Mouse (Mus musculus): ENCODE measurements at regions not wholly inside any gene's neighbourhood (a gene's known extent, or its start where the extent isn't known, plus 50 kb on each side); places are given as distances from the start of the nearest gene placed in this dataset.
"Not testable (repeated sequence)": the region's sequence is repeated elsewhere in the genome, so short reads cannot be mapped to it uniquely, and the experiment has no call there.

- in situ Hi-C loops (cut with MboI; ENCODE audit: unreplicated experiment in 2 of 2): no loop called here
Measured at GRCm38 (mm10) chr8:39833251-39833650, 841.6 kb upstream of the Adam24 start.

- in situ Hi-C loops (cut with MboI; ENCODE audit: unreplicated experiment in 2 of 2): no loop called here
Measured at GRCm38 (mm10) chr8:39846854-39847253, 828.0 kb upstream of the Adam24 start.

GRCm38 (mm10) chr8:39862544-39862943 is 812.3 kb upstream of the Adam24 start:
- in situ Hi-C loops (cut with MboI; ENCODE audit: unreplicated experiment in 2 of 2): no loop called here

GRCm38 (mm10) chr8:39902251-39902650 is 772.6 kb upstream of the Adam24 start:
- in situ Hi-C loops (cut with MboI; ENCODE audit: unreplicated experiment in 2 of 2): no loop called here

GRCm38 (mm10) chr8:39912926-39913325 is 762.0 kb upstream of the Adam24 start:
- in situ Hi-C loops (cut with MboI; ENCODE audit: unreplicated experiment in 2 of 2): no loop called here

GRCm38 (mm10) chr8:39921336-39921735 is 753.5 kb upstream of the Adam24 start:
- in situ Hi-C loops (cut with MboI; ENCODE audit: unreplicated experiment in 2 of 2): no loop called here

DNA sequence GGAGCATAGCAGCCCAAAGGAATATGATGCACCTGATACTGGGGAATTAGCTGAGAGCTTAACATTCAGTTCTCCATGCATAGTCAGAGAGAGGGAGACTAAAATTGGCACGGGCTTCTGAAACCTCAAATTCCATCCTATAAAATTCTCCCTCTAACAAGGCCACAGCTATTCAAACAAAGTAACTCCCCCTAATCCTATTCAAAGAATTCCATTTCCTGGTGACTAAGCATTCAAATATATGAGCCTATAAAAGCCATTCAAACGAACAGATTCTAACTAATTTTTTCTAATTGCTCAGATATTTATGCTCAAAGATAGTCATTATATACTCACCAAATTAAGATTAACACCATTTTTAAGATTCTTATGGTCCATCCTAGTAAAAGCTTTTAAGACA is 751.1 kb upstream of the Adam24 start:
- in situ Hi-C loops (cut with MboI; ENCODE audit: unreplicated experiment in 2 of 2): no loop called here

- in situ Hi-C loops (cut with MboI; ENCODE audit: unreplicated experiment in 2 of 2): no loop called here
Measured at GRCm38 (mm10) chr8:39950178-39950896, 724.5 kb upstream of the Adam24 start.

DNA sequence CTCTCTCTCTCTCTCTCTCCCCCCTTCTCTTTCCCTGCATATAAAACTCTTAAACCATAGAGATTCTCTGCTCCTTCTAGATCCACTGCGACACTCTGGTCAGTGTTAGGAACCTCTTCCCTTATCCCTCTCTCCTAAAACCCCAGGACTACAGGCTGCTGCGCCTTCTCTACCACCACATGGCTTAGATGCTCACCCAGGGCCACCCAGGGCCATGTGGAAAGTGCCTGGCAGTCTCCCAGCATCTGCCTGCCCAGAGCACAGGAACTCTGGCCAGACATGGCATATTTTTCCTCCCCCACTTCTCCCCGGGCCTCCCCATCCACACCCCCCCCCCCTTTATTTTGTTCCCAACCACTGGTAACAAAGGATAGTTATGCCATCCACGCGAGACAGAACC is 720.4 kb upstream of the Adam24 start:
- in situ Hi-C loops (cut with MboI; ENCODE audit: unreplicated experiment in 2 of 2): no loop called here

DNA sequence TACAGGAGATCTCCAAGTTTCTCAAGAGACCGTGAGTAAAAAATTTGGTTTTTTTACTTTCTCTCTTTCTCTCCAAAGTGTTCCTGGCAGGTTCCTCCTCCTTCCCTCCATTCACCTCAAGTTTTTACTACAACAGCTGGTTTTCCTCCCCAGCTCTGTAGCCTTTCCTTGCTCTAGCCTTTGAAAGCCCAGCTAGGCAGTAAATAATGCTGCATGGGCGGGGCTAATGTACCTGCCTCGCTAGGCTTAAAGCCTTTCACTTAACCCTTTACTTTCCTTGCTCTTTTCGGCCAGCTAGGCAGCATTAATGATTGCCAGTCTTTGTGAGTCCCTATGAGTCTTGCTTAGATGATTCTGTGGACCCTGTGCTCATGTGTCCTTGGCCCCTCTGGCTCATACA is 720.0 kb upstream of the Adam24 start:
- in situ Hi-C loops (cut with MboI; ENCODE audit: unreplicated experiment in 2 of 2): no loop called here

DNA sequence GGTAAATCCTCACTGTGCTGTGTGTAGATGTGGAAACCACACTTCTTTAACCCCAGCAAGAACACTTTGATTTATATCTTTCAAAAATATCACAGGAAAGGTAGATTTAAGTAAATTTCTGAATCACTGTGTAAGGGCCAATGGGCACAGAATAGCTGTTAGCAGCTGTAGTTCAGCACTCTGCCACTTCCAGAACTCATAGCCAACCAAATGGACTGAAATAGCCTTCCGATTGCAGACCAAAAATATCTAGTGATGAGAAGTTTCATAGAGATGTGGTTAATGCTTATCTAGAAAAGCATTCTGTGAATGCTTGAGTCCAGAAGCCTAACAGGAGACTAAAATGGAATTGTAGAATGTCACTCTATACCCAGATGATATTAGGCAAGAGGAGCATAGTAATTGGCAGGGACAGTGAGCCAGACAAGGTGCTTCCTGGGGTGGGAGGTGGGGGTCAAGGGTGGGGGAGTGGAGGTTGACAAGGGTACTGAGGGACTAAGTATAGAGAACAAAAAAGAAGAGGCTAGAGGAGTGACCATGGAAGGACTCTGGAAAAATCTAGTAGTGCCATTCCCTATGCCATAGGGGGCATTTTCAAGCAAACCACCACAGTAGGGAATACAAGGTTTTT is 669.6 kb upstream of the Adam24 start:
- in situ Hi-C loops (cut with MboI; ENCODE audit: unreplicated experiment in 2 of 2): no loop called here

DNA sequence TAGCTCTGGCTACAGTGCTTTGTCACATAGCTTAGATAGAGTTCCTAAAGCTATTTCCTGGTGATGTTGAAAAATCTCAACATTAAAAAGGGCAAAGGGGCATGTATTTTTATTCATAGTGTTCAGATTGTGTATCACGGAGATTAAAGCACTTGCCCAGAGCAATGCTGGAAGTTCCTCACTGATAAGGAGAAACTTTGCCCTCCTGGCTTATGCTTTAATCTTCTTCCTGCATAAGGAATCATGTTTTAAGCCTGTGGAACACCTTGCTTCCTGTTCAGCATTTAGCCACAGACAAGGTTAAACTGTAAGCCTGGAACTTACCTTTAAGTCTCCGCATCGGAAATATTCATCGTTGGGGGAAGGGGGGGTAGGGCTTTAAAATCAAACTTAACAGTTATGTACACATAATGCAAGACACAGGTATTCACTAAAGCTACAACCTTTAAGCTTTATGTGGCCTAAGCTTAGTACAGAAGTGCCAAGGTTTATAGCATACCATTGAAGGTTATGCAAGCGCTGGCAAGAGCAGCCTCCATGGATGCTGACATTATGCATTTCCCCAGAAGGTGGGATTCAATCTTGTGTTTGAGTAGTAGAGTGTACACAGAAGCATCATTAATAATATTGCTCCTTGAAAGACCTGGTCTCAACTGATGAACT is 655.5 kb upstream of the Adam24 start:
- in situ Hi-C loops (cut with MboI; ENCODE audit: unreplicated experiment in 2 of 2): no loop called here

DNA sequence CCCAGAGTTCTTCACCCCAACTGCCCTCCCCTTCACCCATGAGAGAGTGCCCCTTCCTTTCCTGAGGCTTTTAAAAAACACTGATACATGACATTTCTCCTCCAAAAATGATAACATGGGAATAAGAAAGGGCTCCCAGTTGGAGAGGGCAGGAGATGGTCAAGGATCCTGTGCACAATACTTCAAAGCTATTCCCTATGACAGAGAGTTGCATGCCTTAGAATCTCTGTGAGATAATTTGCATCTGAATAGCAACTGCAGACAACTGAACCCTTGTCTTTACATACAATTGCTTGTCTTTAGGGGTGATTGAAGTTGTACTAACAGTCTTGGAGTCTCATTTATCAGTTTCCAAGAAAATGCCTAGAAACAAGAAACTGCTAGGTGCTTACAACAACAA is 610.7 kb upstream of the Adam24 start:
- in situ Hi-C loops (cut with MboI; ENCODE audit: unreplicated experiment in 2 of 2): no loop called here

DNA sequence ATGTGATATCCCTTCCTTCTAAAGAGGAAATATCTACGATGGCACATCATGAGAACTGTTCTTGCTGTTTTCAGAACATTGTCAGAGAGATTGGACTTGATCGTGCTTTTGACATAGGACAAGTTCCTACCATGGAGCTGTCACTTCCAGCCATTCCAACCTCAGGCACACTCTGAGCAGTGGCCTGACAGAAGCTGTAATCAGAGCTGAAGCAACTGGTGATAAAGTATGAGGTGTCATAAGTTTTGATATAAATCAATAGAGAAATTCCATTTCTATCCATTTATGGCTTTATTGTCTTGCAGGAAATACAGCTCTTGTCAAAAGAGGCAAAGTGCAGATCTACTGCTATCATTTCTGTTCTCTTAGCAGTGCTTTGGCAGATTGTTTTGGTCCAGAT is 603.7 kb upstream of the Adam24 start:
- in situ Hi-C loops (cut with MboI; ENCODE audit: unreplicated experiment in 2 of 2): no loop called here

DNA sequence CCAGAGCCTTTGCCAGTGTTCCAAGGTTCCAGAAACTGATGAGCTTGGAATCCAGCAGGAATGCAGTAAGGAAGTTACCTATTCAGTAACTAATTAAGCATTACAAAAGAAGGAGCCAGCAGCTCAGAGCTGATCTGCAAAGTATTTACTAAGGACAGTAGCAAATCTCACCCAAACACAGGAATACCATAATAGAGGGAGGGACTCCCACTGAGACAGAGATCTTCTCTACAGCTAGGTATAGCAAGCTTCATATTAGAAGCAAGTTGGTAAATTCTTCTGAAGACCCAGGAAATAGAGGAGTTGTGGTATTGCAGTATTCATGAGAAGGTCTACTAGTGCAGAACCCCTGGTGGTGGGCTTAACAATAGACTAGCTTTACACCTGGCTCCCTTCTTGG is 593.9 kb upstream of the Adam24 start:
- in situ Hi-C loops (cut with MboI; ENCODE audit: unreplicated experiment in 2 of 2): not testable (repeated sequence)

GRCm38 (mm10) chr8:40084129-40084528 is 590.7 kb upstream of the Adam24 start:
- in situ Hi-C loops (cut with MboI; ENCODE audit: unreplicated experiment in 2 of 2): no loop called here

DNA sequence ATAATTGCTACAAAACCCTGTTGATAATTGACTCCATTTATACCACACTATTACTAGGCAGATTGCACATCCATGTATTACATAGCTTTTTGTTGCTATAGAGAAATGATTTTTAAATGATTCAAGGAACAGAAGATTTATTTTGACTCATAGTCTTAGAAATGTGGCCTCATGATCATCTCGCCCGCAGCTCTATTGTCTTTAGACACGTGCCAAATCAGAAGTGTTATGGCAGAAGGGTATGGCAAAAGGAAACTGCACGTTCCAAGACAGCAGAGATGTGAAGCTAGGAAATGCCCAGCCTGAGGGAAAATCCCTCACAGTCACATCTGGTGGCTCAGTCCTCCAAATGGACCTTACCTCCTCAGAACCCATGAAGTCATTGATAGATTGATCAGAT is 585.5 kb upstream of the Adam24 start:
- in situ Hi-C loops (cut with MboI; ENCODE audit: unreplicated experiment in 2 of 2): no loop called here

- in situ Hi-C loops (cut with MboI; ENCODE audit: unreplicated experiment in 2 of 2): no loop called here
Measured at GRCm38 (mm10) chr8:40124402-40124801, 550.5 kb upstream of the Adam24 start.

GRCm38 (mm10) chr8:40127141-40127540 is 547.7 kb upstream of the Adam24 start:
- in situ Hi-C loops (cut with MboI; ENCODE audit: unreplicated experiment in 2 of 2): no loop called here

GRCm38 (mm10) chr8:40132662-40133257 is 542.1 kb upstream of the Adam24 start:
- in situ Hi-C loops (cut with MboI; ENCODE audit: unreplicated experiment in 2 of 2): no loop called here

DNA sequence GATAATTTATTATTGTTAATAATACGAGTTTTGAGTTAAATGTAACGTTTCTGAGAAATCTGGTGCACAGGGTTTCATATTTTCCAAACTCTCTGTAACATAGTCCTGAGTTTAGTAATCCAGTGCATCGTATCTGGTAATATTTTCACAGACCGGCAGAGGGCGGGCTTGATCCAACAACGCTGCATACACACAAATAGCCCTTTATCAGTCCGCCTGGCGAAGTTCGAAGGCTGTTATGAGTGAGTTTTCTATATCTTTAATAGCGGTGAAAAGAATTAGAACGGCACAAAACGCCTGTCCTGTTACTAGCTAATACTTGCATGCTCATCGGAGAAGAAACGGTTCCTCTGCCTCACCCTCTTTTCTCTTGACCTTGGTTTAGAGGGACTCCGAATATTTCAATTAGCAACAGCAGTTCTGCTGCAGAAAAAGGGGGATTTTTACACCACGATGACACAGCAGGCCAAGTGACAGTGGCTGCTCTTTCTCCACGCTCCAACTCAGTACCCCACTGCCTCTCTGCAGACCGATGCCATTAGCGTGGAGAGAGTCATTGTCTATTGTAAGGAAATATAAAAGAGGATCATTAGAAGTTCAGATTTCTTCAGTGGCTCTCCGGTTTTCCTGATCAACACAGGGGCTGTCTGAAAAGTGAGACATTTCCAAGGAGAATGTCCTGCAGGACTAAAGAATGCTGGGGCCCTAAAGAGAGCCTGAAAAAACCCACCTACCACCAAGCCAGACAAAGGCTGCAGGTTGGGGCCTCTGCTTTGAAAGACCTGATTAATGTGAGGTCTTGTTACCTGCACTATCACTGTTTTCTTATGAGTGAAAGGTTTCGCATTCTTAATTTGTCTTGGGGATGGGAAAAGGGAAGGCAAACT is 523.7 kb upstream of the Adam24 start:
- in situ Hi-C loops (cut with MboI; ENCODE audit: unreplicated experiment in 2 of 2): no loop called here
